Mouse (Mus musculus) forebrain, embryonic 15.5 days (tissue): ENCODE results near the gene Kcnk3. TPM values are rescaled to one million over a fixed set of nuclear protein-coding genes. Genes with fewer than 3 reads are reported as not detected.

Source experiments
- ATAC-seq: fragments of 200-750 bp; cut with Nextera tagmentation; replicated peaks from 2 replicates; pipeline ENCODE4 v1.8.0; 2017; ENCODE audit warnings: mild to moderate bottlenecking, moderate TSS enrichment, moderate library complexity
- H3K27ac ChIP-seq: fragments of 300-500 bp; sonication (generic); replicated peaks from 2 replicates; pipeline ENCODE4 v1.5.1; 2015; ENCODE audit warnings: mild to moderate bottlenecking, inconsistent platforms
- H3K27me3 ChIP-seq: fragments of 300-500 bp; sonication (generic); 2 replicates; pipeline ENCODE4 v1.6.1; 2015; ENCODE audit warnings: inconsistent platforms
- H3K36me3 ChIP-seq: fragments of 300-500 bp; sonication (generic); 2 replicates; pipeline ENCODE4 v1.6.1; 2015; ENCODE audit warnings: mild to moderate bottlenecking, inconsistent platforms
- H3K4me1 ChIP-seq: fragments of 300-500 bp; sonication (generic); 2 replicates; pipeline ENCODE4 v1.6.1; 2015; ENCODE audit warnings: inconsistent platforms
- H3K4me2 ChIP-seq: fragments of 300-500 bp; sonication (generic); replicated peaks from 2 replicates; pipeline ENCODE4 v1.6.1; 2015; ENCODE audit warnings: mild to moderate bottlenecking, inconsistent platforms
- H3K4me3 ChIP-seq: fragments of 300-500 bp; sonication (generic); 2 replicates; pipeline ENCODE4 v1.5.1; 2015; ENCODE audit warnings: mild to moderate bottlenecking, inconsistent platforms
- H3K9ac ChIP-seq: fragments of 300-500 bp; sonication (generic); replicated peaks from 2 replicates; pipeline ENCODE4 v1.6.1; 2015; ENCODE audit warnings: mild to moderate bottlenecking, inconsistent platforms
- H3K9me3 ChIP-seq: fragments of 300-500 bp; sonication (generic); 2 replicates; pipeline ENCODE4 v1.6.1; 2016; ENCODE audit warnings: inconsistent platforms
- WGBS: fragments of 180-500 bp; shearing (Covaris S2); methylation state at CpG from one replicate; pipeline ENCODE4 v1.1.7; 2015; ENCODE audit warnings: mixed read lengths; 5-methylcytosine and 5-hydroxymethylcytosine counted together
- polyA plus RNA-seq: library from polyadenylated mRNA; unstranded; fragments of >200 nt; fragmentation: Nextera tagmentation; extraction: Ambion mirVana; gene quantifications from 2 replicates; pipeline ENCODE4 v1.2.1, GENCODE M21; 2015

The Kcnk3 gene
- polyA plus RNA-seq, 1 experiment from 2014 or later = 3.1 TPM

DNA sequence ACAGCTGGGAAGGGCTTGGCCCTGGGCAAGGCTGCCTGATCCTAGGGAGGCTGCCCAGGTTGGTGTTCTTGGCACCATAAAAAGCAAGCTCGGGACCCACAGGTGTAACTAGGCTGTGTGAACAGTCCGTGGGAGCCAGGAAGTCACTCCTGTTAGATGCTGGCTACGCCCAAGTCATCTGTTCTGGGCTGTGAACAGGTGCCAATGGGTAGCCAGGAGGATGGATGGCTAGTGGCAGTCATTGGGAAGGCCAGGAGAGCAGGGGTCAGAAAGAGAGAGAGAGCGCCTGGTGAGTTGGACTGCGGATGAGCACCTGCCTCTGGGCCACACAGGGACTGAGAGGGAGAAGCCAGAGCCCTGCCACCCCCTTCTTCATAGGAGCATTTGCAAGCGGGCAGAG is 17.7 kb downstream of the Kcnk3 start:
- Histone ChIP-seq H3K4me3 (no peak overlapping the region), H3K4me2 (no peak overlapping the region), H3K9ac (0 out of 2 replicates have a peak overlapping the region, but pooled peaks have one; percentile 10), H3K36me3 (no peaks in the 10 kb centered on the region), H3K9me3 (no peaks in the 10 kb centered on the region), H3K27me3 (no peaks in the 10 kb centered on the region), H3K4me1 (peaks cover 14% of the 10 kb centered on the region), H3K27ac (no peak overlapping the region)
- ATAC-seq = no peak
- WGBS = 91% methylated on average over 6 of the region's 6 CpGs

DNA sequence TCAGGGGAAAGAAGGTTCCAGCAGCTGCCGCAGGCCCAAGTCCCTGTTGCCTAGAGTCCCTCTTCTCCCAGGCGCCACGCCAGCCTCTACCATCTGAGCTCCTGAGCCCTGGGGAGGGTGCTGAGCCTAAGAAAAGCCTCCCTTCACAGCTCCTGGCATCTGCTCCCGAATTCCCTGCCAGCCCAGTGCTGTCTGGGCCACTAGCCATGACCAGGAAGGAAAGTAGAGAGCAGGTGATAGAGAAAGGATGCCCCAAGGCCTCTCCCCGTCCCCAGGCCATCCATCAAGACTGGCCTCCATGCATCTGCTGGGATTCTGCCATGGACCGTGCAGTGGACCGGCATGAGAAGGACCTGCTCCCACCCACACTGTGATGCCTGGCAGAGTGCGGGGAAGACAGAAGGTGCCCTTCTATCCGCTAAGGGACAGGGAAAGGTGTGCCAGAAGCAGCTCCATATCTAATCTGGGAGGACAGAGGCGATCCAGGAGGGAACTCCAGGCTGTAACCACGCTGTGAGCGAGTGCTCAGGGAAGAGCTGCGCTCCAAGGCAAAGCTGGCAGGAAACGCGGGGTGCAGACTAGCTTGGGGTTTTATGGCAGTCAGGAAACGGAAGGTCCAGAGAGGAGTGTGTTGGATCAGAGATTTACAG is 18.6 kb downstream of the Kcnk3 start:
- Histone ChIP-seq H3K27ac (peak overlapping the region; percentile 42; the same call in 1 of the 2 replicates), H3K9ac (no peak overlapping the region), H3K27me3 (no peaks in the 10 kb centered on the region), H3K4me3 (no peak overlapping the region), H3K4me2 (no peak overlapping the region), H3K36me3 (no peaks in the 10 kb centered on the region), H3K4me1 (peaks cover 14% of the 10 kb centered on the region), H3K9me3 (no peaks in the 10 kb centered on the region)
- peak; percentile 75 for ATAC-seq
- 57% methylated on average over 16 of the region's 16 CpGs for WGBS

DNA sequence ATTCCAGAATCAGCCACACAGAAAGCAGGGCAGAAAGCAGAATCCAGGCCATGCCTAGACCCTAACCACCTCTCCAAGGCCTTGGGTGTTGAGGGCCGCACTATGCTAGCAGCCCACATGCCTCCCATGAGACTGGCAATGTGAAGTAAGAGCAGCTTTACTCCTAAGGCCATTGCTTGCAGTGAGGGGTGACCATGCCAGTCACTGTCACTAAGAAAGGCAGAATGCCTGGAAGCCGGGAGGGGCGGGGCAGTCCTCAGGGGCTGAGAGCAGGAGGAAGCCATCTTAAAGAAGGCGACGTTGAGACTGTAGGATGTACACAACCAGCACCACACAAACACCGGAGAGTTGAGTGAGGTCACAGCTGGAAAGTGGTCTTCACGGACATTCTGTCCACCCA is 21.1 kb downstream of the Kcnk3 start:
- no peaks in the 10 kb centered on the region for H3K27me3 ChIP-seq
- peaks cover 14% of the 10 kb centered on the region for H3K4me1 ChIP-seq
- H3K36me3 ChIP-seq = no peaks in the 10 kb centered on the region
- 88% methylated on average over 7 of the region's 7 CpGs for WGBS
- no peak overlapping the region for H3K9ac ChIP-seq
- H3K27ac ChIP-seq = no peak overlapping the region
- no peak overlapping the region for H3K4me2 ChIP-seq
- no peaks in the 10 kb centered on the region for H3K9me3 ChIP-seq
- no peak overlapping the region for H3K4me3 ChIP-seq
- no peak for ATAC-seq

DNA sequence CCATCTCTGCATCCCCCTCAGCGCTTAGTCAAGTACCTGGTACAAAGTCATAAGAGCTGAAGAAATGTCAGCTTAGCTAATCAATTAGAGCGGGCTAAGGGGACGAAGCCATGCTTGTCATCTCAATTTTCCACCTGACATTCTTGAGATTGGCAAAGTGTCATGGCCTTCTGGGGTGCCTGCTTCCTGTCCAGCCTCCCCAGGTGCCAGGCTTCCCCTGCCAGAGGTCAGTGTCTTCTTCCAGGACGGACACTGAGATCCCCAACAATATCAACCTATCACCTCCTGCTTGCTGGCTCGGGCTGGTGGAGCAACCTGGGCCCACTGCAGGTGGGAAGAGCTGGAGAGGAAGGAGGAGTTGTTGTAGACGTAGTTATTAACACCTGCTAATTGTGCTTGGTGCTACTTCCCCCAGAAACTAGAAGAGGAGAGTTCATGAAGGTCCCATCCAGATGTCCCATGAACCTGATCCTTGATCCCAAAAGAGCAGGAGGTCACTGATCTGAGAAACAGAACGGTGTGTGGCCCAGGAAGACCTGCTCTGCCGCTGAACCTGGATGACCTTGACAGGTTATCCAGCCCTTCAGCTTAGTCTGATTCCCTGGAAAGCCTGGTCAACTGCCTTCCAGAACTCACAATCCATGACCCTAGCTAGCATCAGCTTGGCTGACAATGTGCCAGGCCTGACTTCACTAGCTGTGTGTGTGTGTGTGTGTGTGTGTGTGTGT is 22.1 kb downstream of the Kcnk3 start:
- 90% methylated on average over 8 of the region's 8 CpGs for WGBS
- ATAC-seq = no peak

DNA sequence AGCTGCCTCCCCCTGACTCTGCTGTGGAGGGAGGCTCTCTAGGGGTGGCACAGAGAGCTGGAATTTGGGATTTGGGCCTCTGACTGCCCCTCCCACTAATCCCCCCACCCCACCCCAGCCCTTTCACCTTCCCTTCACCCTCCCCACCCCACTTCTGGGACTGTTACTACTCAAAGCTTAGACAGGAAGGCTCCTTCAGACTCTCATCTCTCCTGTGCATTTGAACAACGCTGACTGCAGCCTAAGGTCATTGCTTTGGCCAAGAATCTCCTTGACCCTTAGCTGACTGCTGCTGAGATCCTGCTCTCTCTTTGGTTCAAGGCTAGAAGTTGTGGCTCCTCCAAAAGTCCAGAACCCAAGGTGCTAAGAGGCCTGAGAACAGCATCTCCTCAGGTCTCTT is 23.1 kb downstream of the Kcnk3 start:
- Histone ChIP-seq H3K36me3 (no peaks in the 10 kb centered on the region), H3K4me2 (no peak overlapping the region), H3K9ac (no peak overlapping the region), H3K27ac (no peak overlapping the region), H3K4me3 (no peak overlapping the region), H3K4me1 (peaks cover 11% of the 10 kb centered on the region), H3K27me3 (no peaks in the 10 kb centered on the region), H3K9me3 (no peaks in the 10 kb centered on the region)
- 76% methylated on average over 1 of the region's 1 CpGs for WGBS
- no peak for ATAC-seq

More for the DNA sequence above, 22.1 kb downstream of the Kcnk3 start:
- no peak overlapping the region for H3K4me3 ChIP-seq
- H3K36me3 ChIP-seq = no peaks in the 10 kb centered on the region
- H3K9me3 ChIP-seq = no peaks in the 10 kb centered on the region
- H3K4me2 ChIP-seq = no peak overlapping the region
- H3K4me1 ChIP-seq = peaks cover 14% of the 10 kb centered on the region
- H3K9ac ChIP-seq = no peak overlapping the region
- no peaks in the 10 kb centered on the region for H3K27me3 ChIP-seq
- no peak overlapping the region for H3K27ac ChIP-seq

DNA sequence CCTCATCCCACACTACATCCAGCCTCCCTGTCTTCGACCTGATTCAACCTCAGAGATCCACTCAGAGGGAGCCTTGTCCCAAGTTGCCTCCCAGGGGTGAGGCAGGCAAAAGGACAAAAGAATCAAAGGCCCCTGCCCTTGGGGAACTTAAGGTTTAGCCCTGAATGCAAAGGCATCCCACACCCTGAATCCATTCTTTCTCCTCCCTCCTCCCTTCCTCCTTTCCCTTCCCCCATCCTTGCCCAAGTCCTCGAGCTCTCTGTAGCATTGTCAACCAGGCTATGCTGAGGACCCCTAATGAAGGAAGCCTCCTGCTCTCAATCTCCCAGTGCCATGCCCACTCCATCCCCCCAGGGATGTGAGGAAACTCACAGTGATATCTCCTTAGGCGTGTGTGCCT is 23.7 kb downstream of the Kcnk3 start:
- H3K9ac ChIP-seq = no peak overlapping the region
- no peaks in the 10 kb centered on the region for H3K36me3 ChIP-seq
- no peaks in the 10 kb centered on the region for H3K27me3 ChIP-seq
- no peak overlapping the region for H3K27ac ChIP-seq
- H3K4me1 ChIP-seq = peaks cover 5% of the 10 kb centered on the region
- ATAC-seq = no peak
- H3K4me2 ChIP-seq = no peak overlapping the region
- WGBS = 21% methylated on average over 3 of the region's 3 CpGs
- H3K4me3 ChIP-seq = no peak overlapping the region
- no peaks in the 10 kb centered on the region for H3K9me3 ChIP-seq

DNA sequence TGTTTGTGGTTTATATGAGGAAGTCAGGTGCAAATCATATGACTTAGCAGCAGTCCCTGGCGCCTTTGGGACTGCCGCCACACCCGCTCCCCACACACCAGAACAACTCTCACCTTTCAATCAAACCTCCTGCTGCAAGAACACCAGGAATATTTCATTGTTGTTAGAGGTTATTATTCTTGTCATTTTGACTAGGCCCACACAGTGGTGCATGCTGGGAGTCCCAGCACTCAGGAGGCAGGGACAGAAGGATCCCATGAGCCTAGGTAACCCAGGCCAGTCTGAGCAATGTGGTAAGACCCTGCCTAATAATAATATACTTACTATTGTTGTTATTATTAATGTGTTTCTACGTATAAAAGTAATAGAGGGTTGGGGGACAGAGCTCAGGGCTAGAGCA is 24.6 kb downstream of the Kcnk3 start:
- H3K9ac ChIP-seq = no peak overlapping the region
- H3K27ac ChIP-seq = no peak overlapping the region
- 89% methylated on average over 4 of the region's 4 CpGs for WGBS
- no peak overlapping the region for H3K4me2 ChIP-seq
- H3K4me3 ChIP-seq = no peak overlapping the region
- H3K27me3 ChIP-seq = no peaks in the 10 kb centered on the region
- H3K36me3 ChIP-seq = no peaks in the 10 kb centered on the region
- H3K4me1 ChIP-seq = no peaks in the 10 kb centered on the region
- no peaks in the 10 kb centered on the region for H3K9me3 ChIP-seq
- no peak for ATAC-seq

DNA sequence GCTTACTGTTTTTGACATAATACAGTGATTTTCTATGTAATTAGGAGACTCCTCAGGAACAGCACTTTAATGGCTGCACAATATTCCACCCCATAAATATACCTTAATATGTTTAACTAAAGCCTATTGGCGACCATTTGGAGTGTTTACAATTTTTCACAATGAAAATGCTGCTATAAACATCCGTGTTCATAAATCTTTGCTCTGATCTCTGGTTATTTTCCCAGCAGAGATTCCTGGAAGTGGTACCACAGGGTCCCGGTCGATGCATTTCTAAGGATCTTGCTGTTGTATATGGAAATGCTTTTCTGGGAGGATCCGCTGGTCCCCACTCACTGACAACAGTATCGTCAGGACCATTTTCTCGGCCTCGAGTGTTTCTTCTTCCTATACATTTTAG is 25.3 kb downstream of the Kcnk3 start:
- ATAC-seq = no peak
- 84% methylated on average over 8 of the region's 8 CpGs for WGBS

DNA sequence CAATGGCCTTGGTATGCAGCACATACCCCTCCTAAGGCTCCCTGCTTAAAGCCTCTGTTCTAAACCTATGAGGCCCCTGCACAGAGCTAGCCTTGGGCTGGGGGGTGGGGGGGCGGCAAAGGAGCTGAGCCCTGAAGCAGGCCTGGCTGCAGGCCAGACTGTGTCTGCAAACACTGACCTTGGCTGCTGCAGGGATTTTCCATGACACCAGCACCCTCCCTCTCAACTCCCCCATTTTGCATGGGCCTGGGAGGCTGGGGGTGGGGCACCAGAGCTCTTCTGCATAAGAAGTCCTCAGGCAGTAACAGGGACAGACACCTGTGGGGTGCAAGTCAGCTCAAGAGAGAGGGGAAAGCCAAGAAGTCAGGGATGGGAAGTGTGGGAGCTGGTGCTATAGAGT is 26.3 kb downstream of the Kcnk3 start:
- Histone ChIP-seq H3K9ac (no peak overlapping the region), H3K36me3 (no peaks in the 10 kb centered on the region), H3K4me1 (peaks cover 3% of the 10 kb centered on the region; the same call in 1 of the 2 replicates), H3K4me3 (no peak overlapping the region), H3K27ac (no peak overlapping the region), H3K4me2 (no peak overlapping the region), H3K9me3 (no peaks in the 10 kb centered on the region), H3K27me3 (no peaks in the 10 kb centered on the region; the same call in 1 of the 2 replicates)
- no peak for ATAC-seq
- 29% methylated on average over 1 of the region's 1 CpGs for WGBS

More for the DNA sequence above, 25.3 kb downstream of the Kcnk3 start:
- H3K4me2 ChIP-seq = no peak overlapping the region
- H3K27me3 ChIP-seq = no peaks in the 10 kb centered on the region
- H3K9me3 ChIP-seq = no peaks in the 10 kb centered on the region
- H3K4me1 ChIP-seq = peaks cover 3% of the 10 kb centered on the region; the same call in 1 of the 2 replicates
- H3K27ac ChIP-seq = no peak overlapping the region
- H3K9ac ChIP-seq = no peak overlapping the region
- H3K4me3 ChIP-seq = no peak overlapping the region
- no peaks in the 10 kb centered on the region for H3K36me3 ChIP-seq

DNA sequence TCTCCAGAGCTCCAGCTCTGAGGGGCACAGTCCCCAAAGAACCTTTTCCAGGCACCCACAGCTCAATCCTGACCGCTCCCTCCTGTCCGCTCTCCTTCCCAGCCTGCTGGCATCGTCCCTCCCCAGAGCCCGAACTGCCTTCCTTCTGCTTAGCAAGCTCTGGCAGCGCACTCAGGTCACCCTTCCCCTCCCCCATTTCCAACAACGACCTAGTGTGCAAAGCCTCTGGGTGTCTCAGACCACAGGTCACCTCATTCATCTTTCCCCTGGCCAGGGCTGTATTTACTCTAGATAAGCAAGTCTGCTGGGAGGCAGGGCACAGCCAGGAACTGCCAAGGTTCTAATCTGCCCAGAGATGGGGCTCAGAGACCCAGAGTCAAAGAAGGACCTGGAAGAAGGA is 27.4 kb downstream of the Kcnk3 start:
- no peak overlapping the region for H3K9ac ChIP-seq
- H3K36me3 ChIP-seq = no peaks in the 10 kb centered on the region
- peaks cover under 1% of the 10 kb centered on the region; the same call in 1 of the 2 replicates for H3K27me3 ChIP-seq
- H3K27ac ChIP-seq = no peak overlapping the region
- no peak overlapping the region for H3K4me3 ChIP-seq
- 47% methylated on average over 6 of the region's 6 CpGs for WGBS
- no peak for ATAC-seq
- H3K4me1 ChIP-seq = peaks cover 3% of the 10 kb centered on the region; the same call in 1 of the 2 replicates
- no peak overlapping the region for H3K4me2 ChIP-seq
- H3K9me3 ChIP-seq = no peaks in the 10 kb centered on the region

DNA sequence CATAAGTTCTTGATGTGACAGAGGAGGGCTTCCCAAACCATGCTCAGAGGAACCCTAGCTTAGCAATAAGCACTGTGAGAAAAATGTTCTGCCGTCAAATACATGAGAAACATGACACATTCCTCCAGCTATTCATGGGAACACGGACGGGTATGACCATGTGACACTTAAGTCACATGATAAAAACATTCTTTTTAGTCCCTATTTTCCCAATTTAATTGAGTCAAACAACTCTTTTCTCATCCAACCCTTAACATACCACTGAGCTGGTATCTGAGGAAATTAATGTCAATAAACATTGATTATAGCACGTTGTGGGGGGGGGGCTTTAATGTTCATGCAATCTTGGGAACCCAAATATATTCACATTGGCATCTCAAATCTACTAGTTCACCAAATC is 27.8 kb downstream of the Kcnk3 start:
- H3K27me3 ChIP-seq = peaks cover 5% of the 10 kb centered on the region; the same call in 1 of the 2 replicates
- H3K4me2 ChIP-seq = no peak overlapping the region
- peaks cover 3% of the 10 kb centered on the region; the same call in 1 of the 2 replicates for H3K4me1 ChIP-seq
- H3K27ac ChIP-seq = no peak overlapping the region
- no peaks in the 10 kb centered on the region for H3K9me3 ChIP-seq
- WGBS = 82% methylated on average over 4 of the region's 4 CpGs
- no peaks in the 10 kb centered on the region for H3K36me3 ChIP-seq
- no peak overlapping the region for H3K9ac ChIP-seq
- ATAC-seq = no peak
- no peak overlapping the region for H3K4me3 ChIP-seq

DNA sequence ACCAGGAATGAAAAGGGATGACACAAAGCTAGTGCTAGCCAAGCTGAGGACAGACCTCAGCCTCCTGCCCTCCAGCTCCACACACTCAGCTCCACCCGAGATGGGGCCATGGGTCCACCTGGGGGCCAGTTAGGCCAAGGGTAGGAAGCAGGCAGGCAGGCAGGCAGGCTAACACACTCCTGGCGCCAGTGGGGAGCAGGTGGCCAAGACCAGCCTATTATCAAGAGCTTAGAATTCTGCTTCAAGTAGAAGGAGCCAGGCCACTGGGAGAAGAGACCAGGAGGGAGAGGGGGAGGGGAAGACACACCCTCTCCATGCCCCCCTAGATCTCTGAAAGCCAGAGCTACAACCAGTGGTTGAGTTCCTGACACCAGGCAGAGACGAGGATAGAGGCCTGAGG is 28.7 kb downstream of the Kcnk3 start:
- H3K36me3 ChIP-seq = no peaks in the 10 kb centered on the region
- 23% methylated on average over 3 of the region's 3 CpGs for WGBS
- peaks cover 4% of the 10 kb centered on the region; the same call in 1 of the 2 replicates for H3K4me1 ChIP-seq
- no peak overlapping the region for H3K4me3 ChIP-seq
- no peak overlapping the region for H3K27ac ChIP-seq
- H3K9ac ChIP-seq = no peak overlapping the region
- H3K4me2 ChIP-seq = no peak overlapping the region
- peaks cover 13% of the 10 kb centered on the region; the same call in 1 of the 2 replicates for H3K27me3 ChIP-seq
- no peaks in the 10 kb centered on the region for H3K9me3 ChIP-seq
- no peak for ATAC-seq
